Mouse (Mus musculus) hindbrain, embryonic 12.5 days (tissue): ENCODE measurements around the gene Hsp90ab1. TPM values are rescaled to one million over a fixed set of nuclear protein-coding genes. Genes with fewer than 3 reads are reported as not detected.

ENCODE experiments used
- polyA plus RNA-seq: library from polyadenylated mRNA; unstranded; fragments of >200 nt; fragmentation: Nextera tagmentation; extraction: Ambion mirVana; gene quantifications from 2 replicates; pipeline ENCODE4 v1.2.1, GENCODE M21; 2016

Hsp90ab1 gene
- polyA plus RNA-seq, 1 experiment from 2014 or later = 1,487 TPM

Other genes with a start within 250 kb of the Hsp90ab1 start
- gene Cdc5l, start 139.5 kb downstream of the Hsp90ab1 start, polyA plus RNA-seq = 75.2 and 75.9 TPM in 2 replicates
- 0.62 and 1.4 TPM in 2 replicates for gene Spats1, start 97.9 kb downstream of the Hsp90ab1 start, polyA plus RNA-seq
- gene Aars2, start 66.4 kb downstream of the Hsp90ab1 start, polyA plus RNA-seq = 23.0 and 23.4 TPM in 2 replicates
- 2.3 and 3.2 TPM in 2 replicates for gene Tcte1, start 49.8 kb downstream of the Hsp90ab1 start, polyA plus RNA-seq
- 12.3 and 13.0 TPM in 2 replicates for gene Tmem151b, start 23.6 kb downstream of the Hsp90ab1 start, polyA plus RNA-seq
- gene Nfkbie, start 17.6 kb downstream of the Hsp90ab1 start, polyA plus RNA-seq = 7.0 and 7.7 TPM in 2 replicates
- gene Slc35b2, start 9.4 kb downstream of the Hsp90ab1 start, polyA plus RNA-seq = 90.6 and 92.4 TPM in 2 replicates
- 44.4 and 47.2 TPM in 2 replicates for gene Slc29a1, start 26.3 kb upstream of the Hsp90ab1 start, polyA plus RNA-seq
- 1.6 and 5.0 TPM in 2 replicates for gene Mymx, start 28.8 kb upstream of the Hsp90ab1 start, polyA plus RNA-seq
- 1.4 and 2.4 TPM in 2 replicates for gene Capn11, start 86.1 kb upstream of the Hsp90ab1 start, polyA plus RNA-seq
- gene Mrpl14, start 113.1 kb upstream of the Hsp90ab1 start, polyA plus RNA-seq = 98.1 and 110 TPM in 2 replicates
- gene Tmem63b, start 113.6 kb upstream of the Hsp90ab1 start, polyA plus RNA-seq = 102 TPM in 2 replicates
- not detected in 2 replicates for gene 1600014C23Rik, start 160.6 kb upstream of the Hsp90ab1 start, polyA plus RNA-seq